Mouse (Mus musculus) hindbrain, postnatal 0 days (tissue): ENCODE data around the gene Pdzrn4. TPM values are rescaled to one million over a fixed set of nuclear protein-coding genes. Genes with fewer than 3 reads are reported as not detected.

Experiments used
- ATAC-seq: fragments of 200-750 bp; cut with Nextera tagmentation; 2 replicates; pipeline ENCODE4 v1.8.0; 2017; ENCODE audit warnings: mild to moderate bottlenecking, moderate TSS enrichment, moderate library complexity
- DNase-seq: peaks from one replicate; pipeline ENCODE4 v3.0.0-alpha.2; 2015; ENCODE audit warnings: low spot score
- H3K27ac ChIP-seq: fragments of 300-500 bp; sonication (generic); 2 replicates; pipeline ENCODE4 v1.5.1; 2014; ENCODE audit warnings: mild to moderate bottlenecking
- H3K27me3 ChIP-seq: fragments of 300-500 bp; sonication (generic); 2 replicates; pipeline ENCODE4 v1.6.1; 2014; ENCODE audit warnings: low read length, mixed read lengths; ENCODE audit not compliant: insufficient read depth
- H3K36me3 ChIP-seq: fragments of 300-500 bp; sonication (generic); 2 replicates; pipeline ENCODE4 v1.6.1; 2014; ENCODE audit warnings: low read length, mixed read lengths; ENCODE audit not compliant: insufficient read depth
- H3K4me1 ChIP-seq: fragments of 300-500 bp; sonication (generic); 2 replicates; pipeline ENCODE4 v1.6.1; 2014; ENCODE audit warnings: antibody characterized with exemption, low read length, mixed read lengths; ENCODE audit not compliant: insufficient read depth
- H3K4me2 ChIP-seq: fragments of 300-500 bp; sonication (generic); 2 replicates; pipeline ENCODE4 v1.6.1; 2014; ENCODE audit warnings: low read depth, mild to moderate bottlenecking, low read length, moderate library complexity, mixed read lengths
- H3K4me3 ChIP-seq: fragments of 300-500 bp; sonication (generic); 2 replicates; pipeline ENCODE4 v1.5.1; 2014; ENCODE audit warnings: low read length
- H3K9ac ChIP-seq: fragments of 300-500 bp; sonication (generic); replicated peaks from 2 replicates; pipeline ENCODE4 v1.6.1; 2014; ENCODE audit warnings: mild to moderate bottlenecking, low read length, moderate library complexity, mixed read lengths
- H3K9me3 ChIP-seq: fragments of 300-500 bp; sonication (generic); 2 replicates; pipeline ENCODE4 v1.6.1; 2016; ENCODE audit warnings: low read length, mixed read lengths
- CTCF ChIP-seq: IDR thresholded peaks from 2 replicates; pipeline ENCODE4 v1.5.1; 2016; ENCODE audit warnings: antibody characterized with exemption, control low read depth, low read depth
- WGBS: fragments of 180-500 bp; shearing (Covaris S2); extraction: QIAGEN DNeasy Blood & Tissue Kit; methylation state at CpG from one replicate; pipeline ENCODE4 v1.1.7; 2014; 5-methylcytosine and 5-hydroxymethylcytosine counted together
- polyA plus RNA-seq: library from polyadenylated mRNA; unstranded; fragments of >200 nt; fragmentation: Nextera tagmentation; extraction: Ambion mirVana; gene quantifications from 2 replicates; pipeline ENCODE4 v1.2.1, GENCODE M21; 2015
- total RNA-seq: library from RNA; depleted of rRNA; stranded (reverse); fragments of >200 nt; gene quantifications from 2 replicates; pipeline ENCODE4 v1.2.3, GENCODE M21; 2014

Pdzrn4 gene
- total and polyA plus RNA-seq, 2 experiments from 2014 or later, result 17.1 to 17.8 TPM

GRCm38 (mm10) chr15:92580217-92580616, 183.5 kb downstream of the Pdzrn4 start:
- Histone ChIP-seq H3K27ac (no peak overlapping the region), H3K36me3 (no peaks in the 10 kb centered on the region), H3K4me3 (no peak overlapping the region), H3K4me2 (no peak overlapping the region), H3K4me1 (peaks cover 7% of the 10 kb centered on the region; the same call in 1 of the 2 replicates), H3K9ac (no peak overlapping the region), H3K9me3 (no peaks in the 10 kb centered on the region), H3K27me3 (no peaks in the 10 kb centered on the region)
- TF ChIP-seq CTCF, result no peak
- no peak for ATAC-seq
- 52% methylated on average over 3 of the region's 3 CpGs for WGBS
- DNase-seq, result no peak

- H3K4me3 ChIP-seq, result no peak overlapping the region
- no peak overlapping the region for H3K27ac ChIP-seq
- DNase-seq, result peak; percentile 40
- no peaks in the 10 kb centered on the region for H3K36me3 ChIP-seq
- H3K4me2 ChIP-seq, result no peak overlapping the region
- H3K4me1 ChIP-seq, result peaks cover 7% of the 10 kb centered on the region; the same call in 1 of the 2 replicates
- H3K27me3 ChIP-seq, result no peaks in the 10 kb centered on the region
- 43% methylated on average over 9 of the region's 9 CpGs for WGBS
- H3K9ac ChIP-seq, result no peak overlapping the region
- 0 out of 2 replicates have a peak, but pooled peaks have one; percentile 32 for ATAC-seq
- TF ChIP-seq CTCF, result 0 out of 2 replicates have a peak, but pooled peaks have one; percentile 8
- H3K9me3 ChIP-seq, result no peaks in the 10 kb centered on the region
Measured at GRCm38 (mm10) chr15:92580742-92581383, 184.2 kb downstream of the Pdzrn4 start.

- Histone ChIP-seq H3K9ac (no peak overlapping the region), H3K36me3 (no peaks in the 10 kb centered on the region), H3K27ac (no peak overlapping the region), H3K4me3 (no peak overlapping the region), H3K4me1 (no peaks in the 10 kb centered on the region), H3K27me3 (no peaks in the 10 kb centered on the region), H3K4me2 (no peak overlapping the region), H3K9me3 (no peaks in the 10 kb centered on the region)
- ATAC-seq, result no peak
- WGBS, result 84% methylated on average over 14 of the region's 14 CpGs
- no peak for TF ChIP-seq CTCF
- no peak for DNase-seq
Measured at GRCm38 (mm10) chr15:92584357-92585138, 187.9 kb downstream of the Pdzrn4 start.

GRCm38 (mm10) chr15:92587431-92587830, 190.8 kb downstream of the Pdzrn4 start:
- Histone ChIP-seq H3K9me3 (no peaks in the 10 kb centered on the region), H3K9ac (no peak overlapping the region), H3K27me3 (no peaks in the 10 kb centered on the region), H3K4me1 (no peaks in the 10 kb centered on the region), H3K4me2 (no peak overlapping the region), H3K36me3 (no peaks in the 10 kb centered on the region), H3K27ac (no peak overlapping the region), H3K4me3 (no peak overlapping the region)
- 91% methylated on average over 1 of the region's 1 CpGs for WGBS
- DNase-seq, result no peak
- no peak for ATAC-seq
- TF ChIP-seq CTCF, result no peak

- no peaks in the 10 kb centered on the region for H3K9me3 ChIP-seq
- DNase-seq (peak; percentile 78), ATAC-seq (no peak)
- 23% methylated on average over 2 of the region's 2 CpGs for WGBS
- no peak overlapping the region for H3K9ac ChIP-seq
- no peaks in the 10 kb centered on the region for H3K27me3 ChIP-seq
- H3K4me3 ChIP-seq, result no peak overlapping the region
- no peaks in the 10 kb centered on the region for H3K4me1 ChIP-seq
- H3K27ac ChIP-seq, result no peak overlapping the region
- H3K36me3 ChIP-seq, result no peaks in the 10 kb centered on the region
- H3K4me2 ChIP-seq, result no peak overlapping the region
- TF ChIP-seq CTCF, result no peak
Measured at GRCm38 (mm10) chr15:92594721-92595120, 198.0 kb downstream of the Pdzrn4 start.

GRCm38 (mm10) chr15:92597011-92597780, 200.5 kb downstream of the Pdzrn4 start:
- peak; percentile 33; the same call in 1 of the 2 replicates for TF ChIP-seq CTCF
- peak overlapping the region; percentile 68 for H3K4me2 ChIP-seq

More at GRCm38 (mm10) chr15:92597011-92597780, 200.5 kb downstream of the Pdzrn4 start:
- no peaks in the 10 kb centered on the region for H3K27me3 ChIP-seq
- 1% methylated on average over 20 of the region's 20 CpGs for WGBS
- peak overlapping the region; percentile 71 for H3K27ac ChIP-seq
- DNase-seq, result peak; percentile 82
- H3K4me3 ChIP-seq, result peak overlapping the region; percentile 41
- no peaks in the 10 kb centered on the region for H3K9me3 ChIP-seq
- H3K9ac ChIP-seq, result peak overlapping the region; percentile 28; the same call in 1 of the 2 replicates
- H3K36me3 ChIP-seq, result no peaks in the 10 kb centered on the region
- ATAC-seq, result peak; percentile 87
- H3K4me1 ChIP-seq, result no peaks in the 10 kb centered on the region
